10 mouse cellular contexts compared by ENCODE assay signal in the genomic region with DNA sequence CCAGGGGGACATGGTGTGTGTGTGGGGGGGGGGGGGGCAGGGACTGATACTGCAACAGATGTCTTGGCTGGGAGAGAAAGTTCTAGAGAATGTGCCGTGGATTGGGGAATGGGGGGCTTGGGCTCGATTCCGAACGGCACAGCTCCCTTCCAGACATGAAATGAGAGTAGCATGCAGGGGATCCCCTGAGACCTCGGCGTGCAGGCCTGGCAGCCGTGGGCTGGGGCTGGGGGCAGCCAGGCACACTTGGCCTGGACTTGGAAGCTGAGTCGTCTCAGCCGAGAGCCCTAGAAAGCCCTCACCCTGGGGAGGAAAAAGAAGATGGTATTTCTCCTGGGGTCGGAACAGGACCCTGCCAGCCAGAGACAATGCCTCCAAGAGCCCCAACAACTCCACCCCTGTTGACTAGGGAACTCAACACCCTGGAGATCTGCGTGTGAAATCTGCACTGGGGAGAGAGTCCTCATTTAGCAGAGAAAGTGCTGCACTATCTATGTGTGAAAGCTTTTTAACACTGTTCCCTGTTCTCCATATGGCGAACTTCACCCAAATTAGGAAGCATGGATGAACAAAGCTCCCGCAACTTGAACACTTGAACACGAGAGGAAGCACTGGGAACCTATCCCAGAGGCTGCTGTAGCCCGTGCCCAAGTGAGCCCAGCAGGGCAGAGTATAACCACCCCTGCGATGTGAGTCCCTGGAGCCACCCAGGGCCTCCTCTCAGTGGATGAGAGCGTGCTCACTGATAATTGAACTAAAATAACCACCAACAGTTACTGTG.
A peak's percentile ranks its signal among the peaks of the same experiment; 100 is the strongest.
DNase-seq lines count a peak whose midpoint lies in the region; ATAC-seq and TF ChIP-seq lines count a peak whose summit lies in the region.
"Had no signal": no experiment of that assay in that cellular context is flagged by ENCODE, and none has a peak within 500 bp of the region (broad histone marks: within the 10 kb centered on the region; RNA-seq: fewer than 3 reads in every experiment).

No protein-coding gene starts in this region.

- H3K36me3 ChIP-seq in heart, embryonic 13.5 days, result no peaks in the 10 kb centered on the region
- no peaks in the 10 kb centered on the region for H3K36me3 ChIP-seq in heart, embryonic 12.5 days
- no peaks in the 10 kb centered on the region for H3K36me3 ChIP-seq in intestine, embryonic 15.5 days
- H3K36me3 ChIP-seq: stomach, embryonic 15.5 days had no signal

- H3K27me3 ChIP-seq in heart, embryonic 13.5 days (replicated peaks), result no peaks in the 10 kb centered on the region
- no peaks in the 10 kb centered on the region for H3K27me3 ChIP-seq in heart, embryonic 12.5 days (replicated peaks)
- H3K27me3 ChIP-seq in intestine, embryonic 15.5 days (replicated peaks), result no peaks in the 10 kb centered on the region
- H3K27me3 ChIP-seq: stomach, embryonic 15.5 days had no signal

- intact Hi-C loops in left cerebral cortex, adult 2 months (cut with DNase I), result loop anchor here (5.0 kb wide), 1 partner anchor 68 kb away; no protein-coding TSS in a partner anchor

- TF ChIP-seq CTCF in left cerebral cortex, adult 2 months (IDR thresholded peaks at IDR 0.05), result no peak

- ATAC-seq in heart, embryonic 13.5 days (ENCODE audit: extremely low read depth, insufficient number of reproducible peaks, low FRiP score, low TSS enrichment), result no peak
- ATAC-seq in heart, embryonic 12.5 days (ENCODE audit: insufficient number of reproducible peaks, low FRiP score), result no peak
- ATAC-seq in intestine, embryonic 15.5 days, result no peak
- ATAC-seq: inflammation-experienced regulatory T-cells, adult 6 months had no signal

- 59% methylated on average over 17 of the region's 17 CpGs for whole genome bisulfite sequencing in heart, embryonic 13.5 days
- WGBS in heart, embryonic 12.5 days, result 55% methylated on average over 17 of the region's 17 CpGs
- whole genome bisulfite sequencing in intestine, embryonic 15.5 days, result 80% methylated on average over 17 of the region's 17 CpGs

- peak; percentile 33 for DNase-seq in testis, postnatal 10 days (ENCODE audit: low spot score)
- no peak for DNase-seq in testis, postnatal 14 days (ENCODE audit: low spot score)
- peak; percentile 33 to 37 for DNase-seq in left cerebral cortex, adult 2 months (ENCODE audit: extremely low spot score in 1 of 2, low spot score in 2 of 2)
- no peak for DNase-seq in ovary, adult 18-20 months (ENCODE audit: low spot score)

- H3K4me1 ChIP-seq in heart, embryonic 13.5 days, result peaks cover 47% of the 10 kb centered on the region
- peaks cover 39% of the 10 kb centered on the region for H3K4me1 ChIP-seq in heart, embryonic 12.5 days (replicated peaks)
- H3K4me1 ChIP-seq in intestine, embryonic 15.5 days (replicated peaks), result no peaks in the 10 kb centered on the region; the same call in 1 of the 2 replicates
- H3K4me1 ChIP-seq: stomach, embryonic 15.5 days had no signal

- H3K4me2 ChIP-seq in heart, embryonic 13.5 days, result no peak overlapping the region
- H3K4me2 ChIP-seq in heart, embryonic 12.5 days, result no peak overlapping the region
- H3K4me2 ChIP-seq in intestine, embryonic 15.5 days (replicated peaks), result no peak overlapping the region
- H3K4me2 ChIP-seq: stomach, embryonic 15.5 days had no signal

- no peak overlapping the region for H3K4me3 ChIP-seq in heart, embryonic 13.5 days
- H3K4me3 ChIP-seq in heart, embryonic 12.5 days, result no peak overlapping the region
- H3K4me3 ChIP-seq in left cerebral cortex, adult 2 months, result no peak overlapping the region
- no peak overlapping the region for H3K4me3 ChIP-seq in intestine, embryonic 15.5 days (replicated peaks)
- H3K4me3 ChIP-seq: myocyte; stomach, embryonic 15.5 days had no signal

- no peaks in the 10 kb centered on the region for H3K9me3 ChIP-seq in heart, embryonic 13.5 days
- H3K9me3 ChIP-seq in heart, embryonic 12.5 days (replicated peaks), result no peaks in the 10 kb centered on the region
- H3K9me3 ChIP-seq in intestine, embryonic 15.5 days, result no peaks in the 10 kb centered on the region
- H3K9me3 ChIP-seq: stomach, embryonic 15.5 days had no signal

- no peak overlapping the region for H3K27ac ChIP-seq in heart, embryonic 13.5 days (replicated peaks)
- no peak overlapping the region for H3K27ac ChIP-seq in heart, embryonic 12.5 days (ENCODE audit: poor library complexity, severe bottlenecking)
- H3K27ac ChIP-seq in left cerebral cortex, adult 2 months, result 0 out of 2 replicates have a peak overlapping the region, but pooled peaks have one; percentile 11
- no peak overlapping the region for H3K27ac ChIP-seq in intestine, embryonic 15.5 days
- H3K27ac ChIP-seq: stomach, embryonic 15.5 days had no signal

- H3K9ac ChIP-seq in heart, embryonic 13.5 days, result 0 out of 2 replicates have a peak overlapping the region, but pooled peaks have one; percentile 19
- no peak overlapping the region for H3K9ac ChIP-seq in heart, embryonic 12.5 days
- no peak overlapping the region for H3K9ac ChIP-seq in intestine, embryonic 15.5 days
- H3K9ac ChIP-seq: stomach, embryonic 15.5 days had no signal

Comparison
In these comparisons a context has a peak if more than half of its experiments do, and no peak if none do; other contexts are left out.
1. DNase-seq: peak in testis, postnatal 10 days (single experiment) and left cerebral cortex, adult 2 months (2 of 2); none in testis, postnatal 14 days (single experiment) and ovary, adult 18-20 months (single experiment).